13 mouse cellular contexts compared by ENCODE assay signal in genomic region chr5:102100246-102101241, GRCm38 (mm10). TPM values are rescaled to one million over a fixed set of nuclear protein-coding genes. Genes with fewer than 3 reads are reported as not detected.
A peak's percentile ranks its signal among the peaks of the same experiment; 100 is the strongest.
DNase-seq lines count a peak whose midpoint lies in the region; ATAC-seq lines count a peak whose summit lies in the region.
"Had no signal": no experiment of that assay in that cellular context is flagged by ENCODE, and none has a peak within 500 bp of the region (broad histone marks: within the 10 kb centered on the region; RNA-seq: fewer than 3 reads in every experiment).

No protein-coding gene starts in this region.

- 74% methylated on average over 21 of the region's 21 CpGs for WGBS in forebrain, embryonic 12.5 days
- 65% methylated on average over 21 of the region's 21 CpGs for WGBS in forebrain, embryonic 15.5 days
- 55% methylated on average over 21 of the region's 21 CpGs for WGBS in midbrain, embryonic 10.5 days
- WGBS in neural tube, embryonic 14.5 days, result 59% methylated on average over 21 of the region's 21 CpGs

- no peak overlapping the region for H3K4me3 ChIP-seq in forebrain, embryonic 12.5 days (replicated peaks)
- H3K4me3 ChIP-seq in forebrain, embryonic 15.5 days, result no peak overlapping the region
- H3K4me3 ChIP-seq in midbrain, embryonic 10.5 days, result peak overlapping the region; percentile 18; the same call in 1 of the 2 replicates
- no peak overlapping the region for H3K4me3 ChIP-seq in neural tube, embryonic 14.5 days (ENCODE audit: low read depth, low read length)
- H3K4me3 ChIP-seq: erythroblast, embryonic 14.5 days had no signal

- no peaks in the 10 kb centered on the region for H3K9me3 ChIP-seq in forebrain, embryonic 12.5 days
- H3K9me3 ChIP-seq in forebrain, embryonic 15.5 days, result 0 out of 2 replicates have a peak, but pooled peaks cover 4% of the 10 kb centered on the region
- no peaks in the 10 kb centered on the region for H3K9me3 ChIP-seq in midbrain, embryonic 10.5 days (replicated peaks)
- no peaks in the 10 kb centered on the region for H3K9me3 ChIP-seq in neural tube, embryonic 14.5 days (ENCODE audit: control insufficient read depth, low read length)

- ATAC-seq in forebrain, embryonic 12.5 days (ENCODE audit: low FRiP score), result peak; percentile 55; the same call in 1 of the 2 replicates
- ATAC-seq in forebrain, embryonic 15.5 days (replicated peaks), result no peak
- ATAC-seq in neural tube, embryonic 14.5 days (ENCODE audit: low read depth), result peak; percentile 49; the same call in 1 of the 2 replicates
- no peak for ATAC-seq in inflammation-experienced regulatory T-cells, adult 6 months
- ATAC-seq: Patski had no signal

- H3K9ac ChIP-seq in forebrain, embryonic 12.5 days, result no peak overlapping the region
- H3K9ac ChIP-seq in forebrain, embryonic 15.5 days (replicated peaks), result no peak overlapping the region
- no peak overlapping the region for H3K9ac ChIP-seq in neural tube, embryonic 14.5 days (replicated peaks; ENCODE audit: low read depth, low read length)

- H3K27ac ChIP-seq in forebrain, embryonic 12.5 days, result 0 out of 2 replicates have a peak overlapping the region, but pooled peaks have one; percentile 13
- H3K27ac ChIP-seq in forebrain, embryonic 15.5 days (replicated peaks), result no peak overlapping the region
- H3K27ac ChIP-seq in midbrain, embryonic 10.5 days (replicated peaks), result peak overlapping the region; percentile 68
- 0 out of 2 replicates have a peak overlapping the region, but pooled peaks have one; percentile 10 for H3K27ac ChIP-seq in neural tube, embryonic 14.5 days (ENCODE audit: low read depth, low read length)

- no peak overlapping the region for H3K4me2 ChIP-seq in forebrain, embryonic 12.5 days
- H3K4me2 ChIP-seq in forebrain, embryonic 15.5 days (replicated peaks), result no peak overlapping the region
- no peak overlapping the region for H3K4me2 ChIP-seq in neural tube, embryonic 14.5 days (ENCODE audit: low read depth, low read length)

- peaks cover 15% of the 10 kb centered on the region for H3K4me1 ChIP-seq in forebrain, embryonic 12.5 days
- no peaks in the 10 kb centered on the region for H3K4me1 ChIP-seq in forebrain, embryonic 15.5 days
- H3K4me1 ChIP-seq in midbrain, embryonic 10.5 days, result peaks cover 23% of the 10 kb centered on the region
- H3K4me1 ChIP-seq in neural tube, embryonic 14.5 days (ENCODE audit: control insufficient read depth, insufficient read depth, low read length), result 0 out of 2 replicates have a peak, but pooled peaks cover 3% of the 10 kb centered on the region

- DNase-seq in gonadal fat pad, adult 2 months (ENCODE audit: low read depth), result peak; percentile 1
- DNase-seq in midbrain, embryonic 10.5 days (ENCODE audit: low spot score), result peak; percentile 37
- DNase-seq in spleen, adult 18-20 months, result no peak
- no peak for DNase-seq in testis, postnatal 14 days (ENCODE audit: low spot score)
- DNase-seq: cerebellum, adult 9-11 months; kidney, adult 11 months; liver had no signal

- H3K36me3 ChIP-seq in forebrain, embryonic 12.5 days (replicated peaks), result no peaks in the 10 kb centered on the region
- H3K36me3 ChIP-seq in forebrain, embryonic 15.5 days, result no peaks in the 10 kb centered on the region
- no peaks in the 10 kb centered on the region for H3K36me3 ChIP-seq in midbrain, embryonic 10.5 days
- H3K36me3 ChIP-seq in neural tube, embryonic 14.5 days (ENCODE audit: control insufficient read depth, insufficient read depth, low read length), result no peaks in the 10 kb centered on the region

- no peaks in the 10 kb centered on the region for H3K27me3 ChIP-seq in forebrain, embryonic 12.5 days
- H3K27me3 ChIP-seq in forebrain, embryonic 15.5 days, result no peaks in the 10 kb centered on the region
- H3K27me3 ChIP-seq in midbrain, embryonic 10.5 days (ENCODE audit: low read depth, poor library complexity, severe bottlenecking), result no peaks in the 10 kb centered on the region
- H3K27me3 ChIP-seq in neural tube, embryonic 14.5 days (ENCODE audit: control insufficient read depth, insufficient read depth, low read length), result no peaks in the 10 kb centered on the region

RNA-seq across cellular contexts. Expression of gene Wdfy3, which starts 30.8 kb away (rescaled TPM):
- polyA plus RNA-seq in forebrain, embryonic 12.5 days (2016; fragmentation: Nextera tagmentation; extraction: Ambion mirVana), result 29.7 and 31.7 TPM in 2 replicates
- 26.2 and 26.3 TPM in 2 replicates for polyA plus RNA-seq in forebrain, embryonic 15.5 days (2015; fragmentation: Nextera tagmentation; extraction: Ambion mirVana)
- polyA plus RNA-seq in gonadal fat pad, adult 2 months (2012; rRNA removed), result 21.9 and 24.2 TPM in 2 replicates
- 18.2 and 22.7 TPM in 2 replicates for polyA plus RNA-seq in midbrain, embryonic 10.5 days (2016; fragmentation: Nextera tagmentation; extraction: Ambion mirVana)
- 34.9 and 37.3 TPM in 2 replicates for polyA plus RNA-seq in neural tube, embryonic 14.5 days (2014; fragmentation: Nextera tagmentation; extraction: Ambion mirVana)
- not detected for polyA plus RNA-seq in inflammation-experienced regulatory T-cells, adult 6 months (2017; shearing (Covaris generic))

Comparison
In these comparisons a context has a peak if more than half of its experiments do, and no peak if none do; other contexts are left out.
1. ATAC-seq: peak in forebrain, embryonic 12.5 days (single experiment) and neural tube, embryonic 14.5 days (single experiment); none in forebrain, embryonic 15.5 days (single experiment) and inflammation-experienced regulatory T-cells, adult 6 months (single experiment).
2. DNase-seq: peak in gonadal fat pad, adult 2 months (single experiment) and midbrain, embryonic 10.5 days (single experiment); none in spleen, adult 18-20 months (0 of 2) and testis, postnatal 14 days (single experiment).
3. RNA of gene Wdfy3, which starts 30.8 kb away (polyA plus RNA-seq): 34.9 to 37.3 TPM in neural tube, embryonic 14.5 days, 29.7 to 31.7 TPM in forebrain, embryonic 12.5 days, 26.2 to 26.3 TPM in forebrain, embryonic 15.5 days, 21.9 to 24.2 TPM in gonadal fat pad, adult 2 months and 18.2 to 22.7 TPM in midbrain, embryonic 10.5 days; not detected in inflammation-experienced regulatory T-cells, adult 6 months; every median in the first group is over 10 times any median in the second.